Mouse (Mus musculus): Measurements from ENCODE around the gene Olfr648. TPM values are rescaled to one million over a fixed set of nuclear protein-coding genes. Genes with fewer than 3 reads are reported as not detected.

Gene Olfr648
- polyA plus RNA-seq (2014; fragmentation: Nextera tagmentation; extraction: Ambion mirVana) = 0.35 and 0.49 TPM in 2 replicates

- Histone ChIP-seq H3K4me1 (replicated peaks; ENCODE audit: control insufficient read depth, insufficient read depth, low read length) (no peaks in the 10 kb centered on the region), H3K4me2 (replicated peaks; ENCODE audit: low read depth, low read length) (no peak within 1 kb of the TSS), H3K36me3 (ENCODE audit: control insufficient read depth, insufficient read depth, low read length) (no peaks in the 10 kb centered on the region), H3K4me3 (ENCODE audit: low read depth, low read length) (no peak within 1 kb of the TSS), H3K27me3 (ENCODE audit: control insufficient read depth, insufficient read depth, low read length) (no peaks in the 10 kb centered on the region), H3K27ac (ENCODE audit: low read depth, low read length) (no peak within 1 kb of the TSS), H3K9me3 (ENCODE audit: control insufficient read depth, low read length) (no peaks in the 10 kb centered on the region), H3K9ac (ENCODE audit: low read depth, low read length) (no peak within 1 kb of the TSS)
- DNase-seq (ENCODE audit: low spot score) = no peak
- no peak for ATAC-seq (ENCODE audit: low FRiP score)
- 91% methylated on average over 2 of the region's 2 CpGs for WGBS
Measured at GRCm38 (mm10) chr7:104183292-104183691, at the start of gene Olfr648. TSS of gene Olfr648 (minus strand) at chr7:104183392.

GRCm38 (mm10) chr7:104231203-104231602 is 48.0 kb upstream of the Olfr648 start:
- Histone ChIP-seq H3K36me3 (ENCODE audit: control insufficient read depth, insufficient read depth, low read length) (no peaks in the 10 kb centered on the region), H3K4me2 (replicated peaks; ENCODE audit: low read depth, low read length) (no peak overlapping the region), H3K9me3 (ENCODE audit: control insufficient read depth, low read length) (no peaks in the 10 kb centered on the region), H3K4me3 (ENCODE audit: low read depth, low read length) (no peak overlapping the region), H3K4me1 (replicated peaks; ENCODE audit: control insufficient read depth, insufficient read depth, low read length) (no peaks in the 10 kb centered on the region), H3K27me3 (ENCODE audit: control insufficient read depth, insufficient read depth, low read length) (no peaks in the 10 kb centered on the region), H3K27ac (ENCODE audit: low read depth, low read length) (no peak overlapping the region), H3K9ac (ENCODE audit: low read depth, low read length) (no peak overlapping the region)
- 38% methylated on average over 2 of the region's 2 CpGs for WGBS
- ATAC-seq (ENCODE audit: low FRiP score) = no peak
- peak; percentile 44 for DNase-seq (ENCODE audit: low spot score)

- DNase-seq (ENCODE audit: low spot score) (peak; percentile 69), ATAC-seq (ENCODE audit: low FRiP score) (peak; percentile 81)
- Histone ChIP-seq H3K9me3 (ENCODE audit: control insufficient read depth, low read length) (no peaks in the 10 kb centered on the region), H3K4me2 (replicated peaks; ENCODE audit: low read depth, low read length) (peak within 1 kb of the TSS; percentile 47), H3K27ac (ENCODE audit: low read depth, low read length) (no peak within 1 kb of the TSS), H3K4me3 (ENCODE audit: low read depth, low read length) (peak within 1 kb of the TSS; percentile 18), H3K36me3 (ENCODE audit: control insufficient read depth, insufficient read depth, low read length) (no peaks in the 10 kb centered on the region), H3K27me3 (ENCODE audit: control insufficient read depth, insufficient read depth, low read length) (no peaks in the 10 kb centered on the region), H3K9ac (ENCODE audit: low read depth, low read length) (peak within 1 kb of the TSS; percentile 24; the same call in 1 of the 2 replicates), H3K4me1 (replicated peaks; ENCODE audit: control insufficient read depth, insufficient read depth, low read length) (no peaks in the 10 kb centered on the region)
- WGBS = 2% methylated on average over 37 of the region's 37 CpGs
Measured at GRCm38 (mm10) chr7:104218701-104219569, 35.7 kb upstream of the Olfr648 start, which contains the start of gene Trim6. TSS of gene Trim6 (plus strand) at chr7:104218793.

GRCm38 (mm10) chr7:104217881-104218280 is 34.7 kb upstream of the Olfr648 start:
- no peak overlapping the region for H3K4me3 ChIP-seq (ENCODE audit: low read depth, low read length)
- ATAC-seq (ENCODE audit: low FRiP score) = no peak
- H3K4me2 ChIP-seq (replicated peaks; ENCODE audit: low read depth, low read length) = no peak overlapping the region
- H3K27me3 ChIP-seq (ENCODE audit: control insufficient read depth, insufficient read depth, low read length) = no peaks in the 10 kb centered on the region
- no peak overlapping the region for H3K27ac ChIP-seq (ENCODE audit: low read depth, low read length)
- H3K36me3 ChIP-seq (ENCODE audit: control insufficient read depth, insufficient read depth, low read length) = no peaks in the 10 kb centered on the region
- H3K4me1 ChIP-seq (replicated peaks; ENCODE audit: control insufficient read depth, insufficient read depth, low read length) = no peaks in the 10 kb centered on the region
- DNase-seq (ENCODE audit: low spot score) = no peak
- H3K9ac ChIP-seq (ENCODE audit: low read depth, low read length) = no peak overlapping the region
- 91% methylated on average over 2 of the region's 2 CpGs for WGBS
- H3K9me3 ChIP-seq (ENCODE audit: control insufficient read depth, low read length) = no peaks in the 10 kb centered on the region

DNA sequence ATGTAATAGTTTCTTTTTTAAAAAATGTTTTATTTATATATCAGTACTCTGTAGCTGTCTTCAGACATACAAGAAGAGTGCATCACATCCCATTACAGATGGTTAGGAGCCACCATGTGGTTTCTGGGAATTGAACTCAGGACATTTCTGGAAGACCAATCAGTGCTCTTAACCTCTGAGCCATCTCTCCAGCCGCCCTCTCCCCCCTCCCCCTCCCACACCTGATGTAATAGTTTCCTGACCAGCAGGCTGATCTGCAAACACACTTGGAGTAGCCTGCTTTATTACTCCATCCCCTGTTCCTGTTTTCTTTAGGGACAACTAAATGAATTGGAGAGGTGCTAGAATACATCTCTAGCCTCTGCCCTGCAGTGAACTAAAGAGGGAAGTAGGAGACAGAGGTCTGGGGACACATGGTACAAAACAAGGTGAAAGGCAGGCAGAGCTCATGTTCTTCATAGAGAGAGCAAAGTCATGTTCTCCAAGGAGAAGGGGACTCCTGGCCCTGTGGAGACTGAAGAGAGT is 32.9 kb upstream of the Olfr648 start:
- H3K9me3 ChIP-seq (ENCODE audit: control insufficient read depth, low read length) = no peaks in the 10 kb centered on the region
- H3K4me2 ChIP-seq (replicated peaks; ENCODE audit: low read depth, low read length) = no peak overlapping the region
- no peaks in the 10 kb centered on the region for H3K27me3 ChIP-seq (ENCODE audit: control insufficient read depth, insufficient read depth, low read length)
- 61% methylated on average over 1 of the region's 1 CpGs for whole genome bisulfite sequencing
- H3K36me3 ChIP-seq (ENCODE audit: control insufficient read depth, insufficient read depth, low read length) = no peaks in the 10 kb centered on the region
- no peak overlapping the region for H3K9ac ChIP-seq (ENCODE audit: low read depth, low read length)
- H3K4me1 ChIP-seq (replicated peaks; ENCODE audit: control insufficient read depth, insufficient read depth, low read length) = no peaks in the 10 kb centered on the region
- H3K4me3 ChIP-seq (ENCODE audit: low read depth, low read length) = no peak overlapping the region
- DNase-seq (ENCODE audit: low spot score) (no peak), ATAC-seq (ENCODE audit: low FRiP score) (no peak)
- H3K27ac ChIP-seq (ENCODE audit: low read depth, low read length) = no peak overlapping the region

- no peak overlapping the region for H3K4me3 ChIP-seq (ENCODE audit: low read depth, low read length)
- no peak for DNase-seq (ENCODE audit: low spot score)
- H3K36me3 ChIP-seq (ENCODE audit: control insufficient read depth, insufficient read depth, low read length) = no peaks in the 10 kb centered on the region
- no peaks in the 10 kb centered on the region for H3K4me1 ChIP-seq (replicated peaks; ENCODE audit: control insufficient read depth, insufficient read depth, low read length)
- H3K9me3 ChIP-seq (ENCODE audit: control insufficient read depth, low read length) = no peaks in the 10 kb centered on the region
- no peak for ATAC-seq (ENCODE audit: low FRiP score)
- no peak overlapping the region for H3K27ac ChIP-seq (ENCODE audit: low read depth, low read length)
- H3K27me3 ChIP-seq (ENCODE audit: control insufficient read depth, insufficient read depth, low read length) = no peaks in the 10 kb centered on the region
- no peak overlapping the region for H3K4me2 ChIP-seq (replicated peaks; ENCODE audit: low read depth, low read length)
- WGBS = 93% methylated on average over 7 of the region's 7 CpGs
- H3K9ac ChIP-seq (ENCODE audit: low read depth, low read length) = no peak overlapping the region
Measured at GRCm38 (mm10) chr7:104206197-104206596, 23.0 kb upstream of the Olfr648 start.

GRCm38 (mm10) chr7:104199822-104200221 is 16.6 kb upstream of the Olfr648 start:
- DNase-seq (ENCODE audit: low spot score) = peak; percentile 76
- Histone ChIP-seq H3K4me1 (replicated peaks; ENCODE audit: control insufficient read depth, insufficient read depth, low read length) (no peaks in the 10 kb centered on the region), H3K9me3 (ENCODE audit: control insufficient read depth, low read length) (no peaks in the 10 kb centered on the region), H3K9ac (ENCODE audit: low read depth, low read length) (no peak overlapping the region), H3K27ac (ENCODE audit: low read depth, low read length) (no peak overlapping the region), H3K4me2 (replicated peaks; ENCODE audit: low read depth, low read length) (no peak overlapping the region), H3K27me3 (ENCODE audit: control insufficient read depth, insufficient read depth, low read length) (no peaks in the 10 kb centered on the region), H3K36me3 (ENCODE audit: control insufficient read depth, insufficient read depth, low read length) (no peaks in the 10 kb centered on the region), H3K4me3 (ENCODE audit: low read depth, low read length) (no peak overlapping the region)
- WGBS = 9% methylated on average over 5 of the region's 5 CpGs
- ATAC-seq (ENCODE audit: low FRiP score) = peak; percentile 67

GRCm38 (mm10) chr7:104195885-104196284 is 12.7 kb upstream of the Olfr648 start, which contains the start of gene Olfr649:
TSS of gene Olfr649 (minus strand) at chr7:104195985.
- DNase-seq (ENCODE audit: low spot score) (no peak), ATAC-seq (ENCODE audit: low FRiP score) (no peak)
- Histone ChIP-seq H3K27me3 (ENCODE audit: control insufficient read depth, insufficient read depth, low read length) (no peaks in the 10 kb centered on the region), H3K9me3 (ENCODE audit: control insufficient read depth, low read length) (no peaks in the 10 kb centered on the region), H3K36me3 (ENCODE audit: control insufficient read depth, insufficient read depth, low read length) (no peaks in the 10 kb centered on the region), H3K4me1 (replicated peaks; ENCODE audit: control insufficient read depth, insufficient read depth, low read length) (no peaks in the 10 kb centered on the region), H3K27ac (ENCODE audit: low read depth, low read length) (no peak within 1 kb of the TSS), H3K4me3 (ENCODE audit: low read depth, low read length) (no peak within 1 kb of the TSS), H3K9ac (ENCODE audit: low read depth, low read length) (no peak within 1 kb of the TSS), H3K4me2 (replicated peaks; ENCODE audit: low read depth, low read length) (no peak within 1 kb of the TSS)
- WGBS = 93% methylated on average over 6 of the region's 6 CpGs

- no peak overlapping the region for H3K27ac ChIP-seq (ENCODE audit: low read depth, low read length)
- DNase-seq (ENCODE audit: low spot score) (no peak), ATAC-seq (ENCODE audit: low FRiP score) (no peak)
- no peak overlapping the region for H3K4me3 ChIP-seq (ENCODE audit: low read depth, low read length)
- H3K9me3 ChIP-seq (ENCODE audit: control insufficient read depth, low read length) = no peaks in the 10 kb centered on the region
- no peak overlapping the region for H3K9ac ChIP-seq (ENCODE audit: low read depth, low read length)
- WGBS = 63% methylated on average over 9 of the region's 9 CpGs
- no peaks in the 10 kb centered on the region for H3K27me3 ChIP-seq (ENCODE audit: control insufficient read depth, insufficient read depth, low read length)
- no peaks in the 10 kb centered on the region for H3K36me3 ChIP-seq (ENCODE audit: control insufficient read depth, insufficient read depth, low read length)
- H3K4me2 ChIP-seq (replicated peaks; ENCODE audit: low read depth, low read length) = no peak overlapping the region
- no peaks in the 10 kb centered on the region for H3K4me1 ChIP-seq (replicated peaks; ENCODE audit: control insufficient read depth, insufficient read depth, low read length)
Measured at GRCm38 (mm10) chr7:104191275-104191674, 8.1 kb upstream of the Olfr648 start.
